Mouse (Mus musculus) cerebellum, adult 2 months (tissue): ENCODE results near the gene Tssk6.

Source experiments
- CTCF ChIP-seq: fragments of 200-500 bp; IDR thresholded peaks from 2 replicates; pipeline ENCODE4 v1.5.1; 2011; ENCODE audit warnings: low read depth, mild to moderate bottlenecking, control low read depth, low read length, moderate library complexity, borderline replicate concordance; ENCODE audit not compliant: insufficient read depth
- POLR2A ChIP-seq: fragments of 200-500 bp; IDR thresholded peaks from 2 replicates; pipeline ENCODE4 v1.6.1; 2011; ENCODE audit warnings: low read length, control low read depth, borderline replicate concordance; ENCODE audit not compliant: insufficient read depth

GRCm38 (mm10) chr8:69914526-69914925, 12.5 kb downstream of the Tssk6 start:
- no peak for TF ChIP-seq POLR2A
- TF ChIP-seq CTCF: no peak
